Mouse (Mus musculus): ENCODE data around the gene Pou3f1. TPM values are rescaled to one million over a fixed set of nuclear protein-coding genes. Genes with fewer than 3 reads are reported as not detected.

Gene Pou3f1
- polyA plus RNA-seq, 1 experiment, result 12.8 TPM

DNA sequence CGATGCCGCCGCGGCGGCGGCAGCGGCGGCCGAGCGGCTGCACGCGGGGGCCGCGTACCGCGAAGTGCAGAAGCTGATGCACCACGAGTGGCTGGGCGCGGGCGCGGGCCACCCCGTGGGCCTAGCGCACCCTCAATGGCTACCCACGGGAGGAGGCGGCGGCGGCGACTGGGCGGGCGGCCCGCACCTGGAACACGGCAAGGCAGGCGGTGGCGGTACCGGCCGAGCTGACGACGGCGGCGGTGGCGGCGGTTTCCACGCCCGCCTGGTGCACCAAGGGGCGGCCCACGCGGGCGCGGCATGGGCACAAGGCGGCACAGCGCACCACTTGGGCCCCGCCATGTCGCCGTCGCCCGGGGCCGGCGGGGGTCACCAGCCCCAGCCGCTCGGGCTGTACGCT lies 1.2 kb downstream of the Pou3f1 start:
- H3K4me1 ChIP-seq (ENCODE audit: control insufficient read depth, insufficient read depth, low read length), result no peaks in the 10 kb centered on the region
- H3K36me3 ChIP-seq (ENCODE audit: control insufficient read depth, insufficient read depth, low read length, poor library complexity, severe bottlenecking), result 0 out of 2 replicates have a peak, but pooled peaks cover 3% of the 10 kb centered on the region
- H3K27ac ChIP-seq (ENCODE audit: insufficient read depth, low read length), result no peak overlapping the region
- H3K4me3 ChIP-seq (ENCODE audit: low read depth, low read length), result peak overlapping the region; percentile 57
- TF ChIP-seq EP300 (IDR thresholded peaks at IDR 0.05; ENCODE audit: insufficient read depth, low read depth, low read length) (no peak), CTCF (IDR thresholded peaks at IDR 0.05; ENCODE audit: low read depth, low read length) (no peak), POLR2A (IDR thresholded peaks at IDR 0.05; ENCODE audit: insufficient read depth, low read length) (no peak)
- no peaks in the 10 kb centered on the region for H3K9me3 ChIP-seq (replicated peaks; ENCODE audit: control insufficient read depth, insufficient read depth, low read length, poor library complexity, severe bottlenecking)
- peak overlapping the region; percentile 90 for H3K9ac ChIP-seq (ENCODE audit: low read depth, poor library complexity, severe bottlenecking)
- H3K27me3 ChIP-seq (ENCODE audit: control insufficient read depth, insufficient read depth, low read length, poor library complexity, severe bottlenecking), result peaks cover 16% of the 10 kb centered on the region

GRCm38 (mm10) chr4:124658412-124658851 lies 1.8 kb downstream of the Pou3f1 start:
- Histone ChIP-seq H3K27ac (ENCODE audit: insufficient read depth, low read length) (no peak overlapping the region), H3K9ac (ENCODE audit: low read depth, poor library complexity, severe bottlenecking) (peak overlapping the region; percentile 90), H3K4me3 (ENCODE audit: low read depth, low read length) (peak overlapping the region; percentile 57), H3K36me3 (ENCODE audit: control insufficient read depth, insufficient read depth, low read length, poor library complexity, severe bottlenecking) (0 out of 2 replicates have a peak, but pooled peaks cover 3% of the 10 kb centered on the region), H3K27me3 (ENCODE audit: control insufficient read depth, insufficient read depth, low read length, poor library complexity, severe bottlenecking) (peaks cover 16% of the 10 kb centered on the region), H3K4me1 (ENCODE audit: control insufficient read depth, insufficient read depth, low read length) (no peaks in the 10 kb centered on the region), H3K9me3 (replicated peaks; ENCODE audit: control insufficient read depth, insufficient read depth, low read length, poor library complexity, severe bottlenecking) (no peaks in the 10 kb centered on the region)
- TF ChIP-seq EP300 (IDR thresholded peaks at IDR 0.05; ENCODE audit: insufficient read depth, low read depth, low read length), result no peak
- no peak for TF ChIP-seq POLR2A (IDR thresholded peaks at IDR 0.05; ENCODE audit: insufficient read depth, low read length)
- no peak for TF ChIP-seq CTCF (IDR thresholded peaks at IDR 0.05; ENCODE audit: low read depth, low read length)

DNA sequence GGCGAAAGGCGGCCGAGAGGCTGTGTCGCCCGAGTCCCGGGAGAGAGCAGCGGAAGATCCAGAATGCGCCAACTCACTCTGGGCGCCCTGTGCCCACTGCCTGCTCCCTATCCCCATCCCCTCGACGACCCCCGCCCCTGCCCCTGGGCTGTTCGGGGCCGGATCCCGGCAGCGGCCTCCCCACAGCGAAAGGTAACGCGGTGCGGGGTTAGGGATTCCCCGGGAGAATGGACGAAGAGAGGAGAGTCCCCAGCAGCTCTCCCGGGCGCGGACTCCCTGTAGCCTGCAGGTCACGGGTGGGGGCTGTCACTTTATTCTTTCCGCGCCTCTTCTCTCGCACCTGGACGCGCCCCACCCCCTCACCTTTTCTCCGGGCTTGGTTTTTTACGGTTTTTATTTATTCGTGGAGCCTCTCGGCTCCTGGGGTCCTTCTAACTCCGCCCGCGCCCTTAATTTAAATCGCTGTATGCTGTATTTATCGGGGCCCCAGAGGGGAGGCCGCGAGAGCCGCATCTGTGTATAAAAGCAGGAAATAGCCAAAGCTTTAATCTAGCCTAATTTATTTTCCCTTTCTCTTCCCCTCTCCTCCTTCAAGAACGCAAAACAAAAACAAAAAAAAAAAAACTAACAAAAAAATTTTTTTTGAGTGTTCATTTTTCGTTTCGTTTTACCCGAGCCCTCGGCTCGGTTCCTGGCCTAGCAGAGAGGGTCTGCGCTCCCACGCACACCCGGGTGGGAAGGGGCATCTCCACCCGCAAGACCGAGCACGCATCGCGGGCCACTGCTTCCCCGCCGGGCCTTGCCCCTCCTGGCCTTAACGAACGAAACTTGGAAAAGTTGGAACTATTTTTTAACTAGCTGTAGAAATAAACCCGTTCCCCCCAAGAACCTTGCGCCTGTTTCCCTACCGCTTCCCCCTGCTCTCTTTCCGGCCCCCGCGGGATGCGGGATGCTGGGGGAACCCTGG lies 2.9 kb downstream of the Pou3f1 start:
- Histone ChIP-seq H3K9me3 (replicated peaks; ENCODE audit: control insufficient read depth, insufficient read depth, low read length, poor library complexity, severe bottlenecking) (no peaks in the 10 kb centered on the region), H3K36me3 (ENCODE audit: control insufficient read depth, insufficient read depth, low read length, poor library complexity, severe bottlenecking) (0 out of 2 replicates have a peak, but pooled peaks cover 3% of the 10 kb centered on the region), H3K4me3 (ENCODE audit: low read depth, low read length) (peak overlapping the region; percentile 59), H3K4me1 (ENCODE audit: control insufficient read depth, insufficient read depth, low read length) (no peaks in the 10 kb centered on the region), H3K27ac (ENCODE audit: insufficient read depth, low read length) (no peak overlapping the region), H3K27me3 (ENCODE audit: control insufficient read depth, insufficient read depth, low read length, poor library complexity, severe bottlenecking) (peaks cover 16% of the 10 kb centered on the region), H3K9ac (ENCODE audit: low read depth, poor library complexity, severe bottlenecking) (peak overlapping the region; percentile 72)
- TF ChIP-seq CTCF (IDR thresholded peaks at IDR 0.05; ENCODE audit: low read depth, low read length) (no peak), POLR2A (IDR thresholded peaks at IDR 0.05; ENCODE audit: insufficient read depth, low read length) (no peak), EP300 (IDR thresholded peaks at IDR 0.05; ENCODE audit: insufficient read depth, low read depth, low read length) (no peak)

GRCm38 (mm10) chr4:124660603-124661002 lies 4.0 kb downstream of the Pou3f1 start:
- Histone ChIP-seq H3K36me3 (ENCODE audit: control insufficient read depth, insufficient read depth, low read length, poor library complexity, severe bottlenecking) (0 out of 2 replicates have a peak, but pooled peaks cover 3% of the 10 kb centered on the region), H3K27me3 (ENCODE audit: control insufficient read depth, insufficient read depth, low read length, poor library complexity, severe bottlenecking) (peaks cover 16% of the 10 kb centered on the region), H3K9ac (ENCODE audit: low read depth, poor library complexity, severe bottlenecking) (no peak overlapping the region), H3K27ac (ENCODE audit: insufficient read depth, low read length) (no peak overlapping the region), H3K4me1 (ENCODE audit: control insufficient read depth, insufficient read depth, low read length) (no peaks in the 10 kb centered on the region), H3K4me3 (ENCODE audit: low read depth, low read length) (peak overlapping the region; percentile 1; the same call in 1 of the 2 replicates), H3K9me3 (replicated peaks; ENCODE audit: control insufficient read depth, insufficient read depth, low read length, poor library complexity, severe bottlenecking) (no peaks in the 10 kb centered on the region)
- TF ChIP-seq EP300 (IDR thresholded peaks at IDR 0.05; ENCODE audit: insufficient read depth, low read depth, low read length), result no peak
- TF ChIP-seq POLR2A (IDR thresholded peaks at IDR 0.05; ENCODE audit: insufficient read depth, low read length), result no peak
- TF ChIP-seq CTCF (IDR thresholded peaks at IDR 0.05; ENCODE audit: low read depth, low read length), result no peak

DNA sequence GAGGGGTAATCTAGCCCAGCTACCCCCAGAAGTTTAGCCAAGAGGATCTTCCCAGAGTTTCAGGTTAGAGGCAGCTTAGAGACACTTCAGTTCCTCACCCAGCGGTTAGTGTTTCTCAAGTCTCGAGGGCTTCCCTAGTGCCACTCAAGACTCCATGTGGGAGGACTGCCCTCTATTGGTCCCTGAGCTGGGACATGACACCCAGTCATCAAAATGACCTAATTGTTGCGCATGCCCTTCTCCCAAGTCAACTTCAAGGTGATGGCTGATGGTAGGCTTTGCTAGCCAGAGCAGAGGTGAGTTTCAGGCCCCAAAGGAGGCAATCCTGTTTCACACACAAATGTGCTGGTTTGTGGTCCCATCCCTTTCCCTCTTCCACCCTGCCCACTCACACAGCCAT lies 6.4 kb downstream of the Pou3f1 start:
- peaks cover 12% of the 10 kb centered on the region for H3K27me3 ChIP-seq (ENCODE audit: control insufficient read depth, insufficient read depth, low read length, poor library complexity, severe bottlenecking)
- H3K9ac ChIP-seq (ENCODE audit: low read depth, poor library complexity, severe bottlenecking), result no peak overlapping the region
- H3K36me3 ChIP-seq (ENCODE audit: control insufficient read depth, insufficient read depth, low read length, poor library complexity, severe bottlenecking), result 0 out of 2 replicates have a peak, but pooled peaks cover 3% of the 10 kb centered on the region
- no peak overlapping the region for H3K27ac ChIP-seq (ENCODE audit: insufficient read depth, low read length)
- no peak overlapping the region for H3K4me3 ChIP-seq (ENCODE audit: low read depth, low read length)
- H3K4me1 ChIP-seq (ENCODE audit: control insufficient read depth, insufficient read depth, low read length), result no peaks in the 10 kb centered on the region
- H3K9me3 ChIP-seq (replicated peaks; ENCODE audit: control insufficient read depth, insufficient read depth, low read length, poor library complexity, severe bottlenecking), result no peaks in the 10 kb centered on the region
- TF ChIP-seq POLR2A (IDR thresholded peaks at IDR 0.05; ENCODE audit: insufficient read depth, low read length) (no peak), CTCF (IDR thresholded peaks at IDR 0.05; ENCODE audit: low read depth, low read length) (peak; percentile 52)

GRCm38 (mm10) chr4:124664185-124664584 lies 7.6 kb downstream of the Pou3f1 start:
- Histone ChIP-seq H3K4me1 (ENCODE audit: control insufficient read depth, insufficient read depth, low read length) (no peaks in the 10 kb centered on the region), H3K27me3 (ENCODE audit: control insufficient read depth, insufficient read depth, low read length, poor library complexity, severe bottlenecking) (peaks cover 6% of the 10 kb centered on the region), H3K4me3 (ENCODE audit: low read depth, low read length) (no peak overlapping the region)

More at GRCm38 (mm10) chr4:124664185-124664584, 7.6 kb downstream of the Pou3f1 start:
- no peaks in the 10 kb centered on the region for H3K9me3 ChIP-seq (replicated peaks; ENCODE audit: control insufficient read depth, insufficient read depth, low read length, poor library complexity, severe bottlenecking)
- H3K27ac ChIP-seq (ENCODE audit: insufficient read depth, low read length), result no peak overlapping the region
- no peak overlapping the region for H3K9ac ChIP-seq (ENCODE audit: low read depth, poor library complexity, severe bottlenecking)
- 0 out of 2 replicates have a peak, but pooled peaks cover 3% of the 10 kb centered on the region for H3K36me3 ChIP-seq (ENCODE audit: control insufficient read depth, insufficient read depth, low read length, poor library complexity, severe bottlenecking)
- TF ChIP-seq EP300 (IDR thresholded peaks at IDR 0.05; ENCODE audit: insufficient read depth, low read depth, low read length), result no peak
- no peak for TF ChIP-seq POLR2A (IDR thresholded peaks at IDR 0.05; ENCODE audit: insufficient read depth, low read length)
- TF ChIP-seq CTCF (IDR thresholded peaks at IDR 0.05; ENCODE audit: low read depth, low read length), result no peak
